Mouse (Mus musculus) forebrain, embryonic 16.5 days (tissue): ENCODE data around the gene Prf1. TPM values are rescaled to one million over a fixed set of nuclear protein-coding genes. Genes with fewer than 3 reads are reported as not detected.
A peak's percentile ranks its signal among the peaks of the same experiment; 100 is the strongest.

Source experiments
- ATAC-seq: fragments of 200-750 bp; cut with Nextera tagmentation; 2 replicates; pipeline ENCODE4 v1.8.0; 2017; ENCODE audit warnings: mild to moderate bottlenecking, moderate library complexity
- H3K27ac ChIP-seq: fragments of 300-500 bp; sonication (generic); 2 replicates; pipeline ENCODE4 v1.5.1; 2014; ENCODE audit warnings: low read length, control low read depth
- H3K27me3 ChIP-seq: fragments of 300-500 bp; sonication (generic); replicated peaks from 2 replicates; pipeline ENCODE4 v1.6.1; 2014; ENCODE audit warnings: low read length; ENCODE audit not compliant: control insufficient read depth, insufficient read depth
- H3K36me3 ChIP-seq: fragments of 300-500 bp; sonication (generic); 2 replicates; pipeline ENCODE4 v1.6.1; 2014; ENCODE audit not compliant: control insufficient read depth, insufficient read depth
- H3K4me1 ChIP-seq: fragments of 300-500 bp; sonication (generic); replicated peaks from 2 replicates; pipeline ENCODE4 v1.6.1; 2014; ENCODE audit warnings: low read length; ENCODE audit not compliant: control insufficient read depth, insufficient read depth
- H3K4me2 ChIP-seq: fragments of 300-500 bp; sonication (generic); 2 replicates; pipeline ENCODE4 v1.6.1; 2014; ENCODE audit warnings: mild to moderate bottlenecking, low read length, control low read depth
- H3K4me3 ChIP-seq: fragments of 300-500 bp; sonication (generic); replicated peaks from 2 replicates; pipeline ENCODE4 v1.5.1; 2014; ENCODE audit warnings: mild to moderate bottlenecking, low read length, control low read depth
- H3K9ac ChIP-seq: fragments of 300-500 bp; sonication (generic); replicated peaks from 2 replicates; pipeline ENCODE4 v1.6.1; 2014; ENCODE audit warnings: low read depth, low read length, control low read depth
- H3K9me3 ChIP-seq: fragments of 300-500 bp; sonication (generic); 2 replicates; pipeline ENCODE4 v1.6.1; 2016; ENCODE audit warnings: low read length; ENCODE audit not compliant: control insufficient read depth
- WGBS: fragments of 180-500 bp; shearing (Covaris S2); extraction: QIAGEN DNeasy Blood & Tissue Kit; methylation state at CpG from one replicate; pipeline ENCODE4 v1.1.7; 2014; 5-methylcytosine and 5-hydroxymethylcytosine counted together
- polyA plus RNA-seq: library from polyadenylated mRNA; unstranded; fragments of >200 nt; fragmentation: Nextera tagmentation; extraction: Ambion mirVana; gene quantifications from 2 replicates; pipeline ENCODE4 v1.2.1, GENCODE M21; 2015

Prf1 gene
- polyA plus RNA-seq, 1 experiment from 2014 or later: not detected

DNA sequence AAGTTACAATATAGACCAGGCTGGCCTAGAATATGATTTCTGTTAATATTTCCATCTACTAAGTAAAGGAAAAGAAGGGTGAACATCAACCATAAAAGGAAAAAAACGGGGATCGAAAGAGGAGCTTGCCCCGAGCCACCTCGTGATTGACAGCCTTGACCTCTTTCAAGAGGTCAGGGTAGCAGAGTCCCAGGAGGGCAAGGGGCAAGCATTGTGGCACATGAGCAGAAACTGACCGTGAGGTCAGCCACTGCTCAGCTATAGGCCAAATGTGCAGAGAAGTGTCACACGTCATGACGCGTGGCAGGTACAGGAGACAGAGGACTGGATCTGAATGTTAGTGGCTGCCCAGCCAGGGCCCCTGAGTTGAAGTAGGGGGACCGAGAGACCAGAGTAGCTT is 42.6 kb downstream of the Prf1 start:
- Histone ChIP-seq H3K27ac (no peak overlapping the region), H3K4me1 (peaks cover 5% of the 10 kb centered on the region; the same call in 1 of the 2 replicates), H3K27me3 (no peaks in the 10 kb centered on the region), H3K9me3 (no peaks in the 10 kb centered on the region), H3K9ac (no peak overlapping the region), H3K4me3 (no peak overlapping the region), H3K4me2 (no peak overlapping the region), H3K36me3 (no peaks in the 10 kb centered on the region)
- ATAC-seq: no peak
- 81% methylated on average over 9 of the region's 9 CpGs for WGBS

DNA sequence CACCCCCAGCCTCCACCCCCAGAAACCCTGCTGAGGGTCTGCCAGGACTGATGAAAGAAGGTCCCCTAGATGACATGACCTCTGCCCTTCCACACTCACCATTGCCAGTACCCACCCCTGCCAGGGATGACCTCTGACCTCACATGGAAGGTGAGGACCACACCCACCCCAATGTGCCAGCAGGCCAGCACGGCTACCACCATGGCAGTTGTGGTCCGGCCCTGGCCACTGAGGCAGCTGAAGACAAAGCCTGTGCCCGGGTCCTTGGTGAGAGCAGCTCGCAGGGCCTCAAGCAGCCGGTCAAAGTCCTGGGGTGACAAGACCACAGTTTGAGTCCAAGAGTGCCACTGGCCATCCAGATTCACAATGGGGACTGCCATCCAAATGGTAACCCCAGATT is 43.4 kb downstream of the Prf1 start:
- Histone ChIP-seq H3K4me1 (peaks cover 6% of the 10 kb centered on the region; the same call in 1 of the 2 replicates), H3K27me3 (no peaks in the 10 kb centered on the region), H3K4me2 (no peak overlapping the region), H3K4me3 (no peak overlapping the region), H3K27ac (no peak overlapping the region), H3K36me3 (no peaks in the 10 kb centered on the region), H3K9ac (no peak overlapping the region), H3K9me3 (no peaks in the 10 kb centered on the region)
- ATAC-seq: no peak
- WGBS: 96% methylated on average over 5 of the region's 5 CpGs

DNA sequence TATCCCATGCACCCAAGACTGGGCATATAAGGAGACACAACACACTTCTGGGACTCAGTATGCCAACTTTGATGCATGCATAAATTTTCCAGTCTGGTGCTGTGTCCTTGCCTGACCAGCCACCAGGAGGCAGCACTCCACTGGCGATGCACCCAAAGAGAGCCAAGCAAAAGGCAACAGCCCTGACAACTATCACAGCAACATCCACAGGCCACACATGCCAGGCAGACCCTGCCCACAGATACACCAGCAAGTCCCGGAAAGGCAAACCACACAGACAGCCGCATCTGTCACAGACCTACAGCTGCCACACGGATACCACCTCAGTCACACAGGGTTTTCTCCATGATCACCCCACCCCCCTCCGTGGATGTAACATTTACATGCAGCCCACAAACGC is 43.9 kb downstream of the Prf1 start:
- Histone ChIP-seq H3K9ac (no peak overlapping the region), H3K27ac (no peak overlapping the region), H3K4me3 (no peak overlapping the region), H3K4me2 (no peak overlapping the region), H3K36me3 (no peaks in the 10 kb centered on the region), H3K4me1 (peaks cover 6% of the 10 kb centered on the region; the same call in 1 of the 2 replicates), H3K9me3 (no peaks in the 10 kb centered on the region), H3K27me3 (no peaks in the 10 kb centered on the region)
- 66% methylated on average over 6 of the region's 6 CpGs for WGBS
- peak; percentile 54 for ATAC-seq

DNA sequence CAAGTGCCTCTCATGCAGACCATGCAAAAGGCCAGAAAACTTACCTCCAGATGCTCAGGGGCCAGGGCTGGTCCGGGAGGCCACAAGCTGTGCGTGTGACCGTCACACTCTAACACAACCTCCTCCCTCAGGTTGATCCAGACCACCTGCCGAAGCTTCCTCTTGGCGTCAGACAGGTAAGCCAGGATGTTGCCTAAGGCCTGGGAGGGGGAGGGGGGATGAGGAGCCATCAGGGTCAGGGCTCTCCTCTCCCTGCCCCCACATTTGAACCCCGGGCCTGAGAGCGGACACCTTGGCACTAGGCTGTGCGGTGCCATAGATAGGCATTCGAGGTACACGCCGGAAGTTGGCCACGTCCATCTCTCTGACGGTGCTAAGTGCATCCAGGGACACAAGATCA is 45.1 kb downstream of the Prf1 start:
- no peak overlapping the region for H3K4me2 ChIP-seq
- no peaks in the 10 kb centered on the region for H3K36me3 ChIP-seq
- H3K4me1 ChIP-seq: peaks cover 6% of the 10 kb centered on the region; the same call in 1 of the 2 replicates
- H3K27ac ChIP-seq: no peak overlapping the region
- WGBS: 94% methylated on average over 13 of the region's 13 CpGs
- H3K27me3 ChIP-seq: no peaks in the 10 kb centered on the region
- no peak overlapping the region for H3K4me3 ChIP-seq
- no peaks in the 10 kb centered on the region for H3K9me3 ChIP-seq
- no peak for ATAC-seq
- no peak overlapping the region for H3K9ac ChIP-seq

DNA sequence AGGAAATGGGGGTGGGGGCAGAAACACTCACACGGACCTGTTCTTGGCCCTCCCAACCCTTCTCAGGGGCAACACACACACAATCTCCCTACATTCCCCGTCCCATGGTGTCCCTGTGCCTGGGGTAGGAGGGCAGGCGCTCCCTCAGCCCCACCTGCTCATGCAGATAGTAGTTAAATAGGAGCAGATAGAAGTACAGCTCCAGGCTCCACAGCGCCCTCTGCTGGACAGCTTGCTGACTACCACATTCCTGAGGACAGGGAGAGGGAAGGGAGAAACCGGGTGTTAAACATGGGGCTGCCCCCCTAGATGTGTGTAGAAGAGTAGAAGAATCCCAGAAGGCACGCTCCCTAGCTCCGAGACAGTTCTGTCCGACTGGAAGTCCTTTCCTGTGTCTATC is 46.3 kb downstream of the Prf1 start:
- 61% methylated on average over 8 of the region's 8 CpGs for WGBS
- Histone ChIP-seq H3K4me3 (no peak overlapping the region), H3K9me3 (no peaks in the 10 kb centered on the region), H3K36me3 (no peaks in the 10 kb centered on the region), H3K4me2 (no peak overlapping the region), H3K4me1 (peaks cover 6% of the 10 kb centered on the region; the same call in 1 of the 2 replicates), H3K9ac (no peak overlapping the region), H3K27me3 (no peaks in the 10 kb centered on the region), H3K27ac (no peak overlapping the region)
- ATAC-seq: no peak

DNA sequence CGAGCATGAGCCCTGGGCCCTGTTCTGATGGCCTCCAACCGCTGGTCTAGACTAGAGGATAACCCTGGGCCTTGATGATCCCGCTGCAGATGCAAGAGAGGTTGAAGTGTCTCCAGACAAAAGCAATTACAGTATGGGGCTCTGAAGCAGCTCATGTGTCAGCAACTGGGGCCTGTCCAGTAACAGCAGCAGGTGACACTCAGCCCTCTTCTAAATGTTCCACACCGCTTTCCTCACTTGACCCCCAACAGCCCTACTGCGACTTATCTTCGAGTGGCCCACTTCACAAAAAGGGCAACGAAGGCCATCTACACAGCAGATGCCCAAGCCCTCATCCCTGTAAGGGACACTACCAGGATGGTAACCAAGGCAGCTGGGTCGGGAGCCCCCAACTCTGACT is 47.5 kb downstream of the Prf1 start:
- Histone ChIP-seq H3K4me1 (peaks cover 6% of the 10 kb centered on the region; the same call in 1 of the 2 replicates), H3K9ac (no peak overlapping the region), H3K4me2 (no peak overlapping the region), H3K27me3 (no peaks in the 10 kb centered on the region), H3K4me3 (no peak overlapping the region), H3K27ac (no peak overlapping the region), H3K9me3 (no peaks in the 10 kb centered on the region), H3K36me3 (no peaks in the 10 kb centered on the region)
- WGBS: 74% methylated on average over 8 of the region's 8 CpGs
- no peak for ATAC-seq

DNA sequence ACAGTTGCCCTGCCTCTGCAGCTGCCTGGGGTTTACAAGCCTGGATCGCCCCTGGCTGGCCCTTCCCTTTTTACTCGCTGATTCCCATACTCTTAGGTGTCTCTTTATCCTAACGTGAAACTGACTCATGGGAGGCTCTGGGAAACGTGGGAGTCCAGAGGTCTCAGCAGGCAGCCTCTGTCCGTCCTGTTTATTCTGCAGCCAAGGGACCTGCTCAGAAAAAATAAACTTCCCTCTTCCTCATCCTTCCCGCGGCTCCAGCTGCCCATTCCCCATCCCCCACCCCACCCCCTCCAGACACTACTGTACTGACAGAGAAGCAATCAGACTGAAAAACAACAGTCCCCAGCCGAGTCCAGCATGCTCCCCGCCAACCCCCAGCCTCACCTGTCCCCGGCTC is 48.7 kb downstream of the Prf1 start:
- Histone ChIP-seq H3K9me3 (no peaks in the 10 kb centered on the region), H3K9ac (no peak overlapping the region), H3K36me3 (no peaks in the 10 kb centered on the region), H3K4me3 (no peak overlapping the region), H3K4me1 (peaks cover 6% of the 10 kb centered on the region; the same call in 1 of the 2 replicates), H3K27ac (no peak overlapping the region), H3K27me3 (no peaks in the 10 kb centered on the region), H3K4me2 (no peak overlapping the region)
- no peak for ATAC-seq
- 35% methylated on average over 10 of the region's 10 CpGs for WGBS

DNA sequence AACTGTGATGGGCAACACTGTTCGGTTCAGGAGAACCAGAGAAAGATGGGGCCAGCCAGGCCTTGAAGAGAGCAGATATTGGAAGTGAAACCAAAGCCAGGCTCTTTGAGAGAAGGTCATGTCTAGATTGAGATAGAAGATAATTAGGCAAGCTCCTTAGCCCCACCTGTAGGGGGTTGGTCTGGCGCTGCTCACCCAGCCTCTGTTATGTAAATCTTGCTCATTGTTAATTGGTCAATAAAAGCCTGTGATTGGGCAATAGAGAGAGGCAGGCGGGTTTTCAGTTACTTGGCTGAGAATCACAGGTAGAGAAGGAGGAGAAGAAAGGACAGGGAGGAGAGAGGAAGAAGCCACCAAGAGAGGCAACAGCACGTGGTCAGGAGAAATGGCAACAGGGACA is 53.6 kb downstream of the Prf1 start:
- Histone ChIP-seq H3K4me2 (no peak overlapping the region), H3K9me3 (no peaks in the 10 kb centered on the region), H3K36me3 (no peaks in the 10 kb centered on the region), H3K9ac (no peak overlapping the region), H3K4me3 (no peak overlapping the region), H3K27ac (no peak overlapping the region), H3K4me1 (no peaks in the 10 kb centered on the region), H3K27me3 (no peaks in the 10 kb centered on the region)
- no peak for ATAC-seq
- WGBS: 52% methylated on average over 4 of the region's 4 CpGs
